Mouse (Mus musculus): ENCODE results near the gene Ccdc188. TPM values are rescaled to one million over a fixed set of nuclear protein-coding genes. Genes with fewer than 3 reads are reported as not detected.

Ccdc188 gene
- polyA plus RNA-seq, 1 experiment from 2014 or later: not detected

DNA sequence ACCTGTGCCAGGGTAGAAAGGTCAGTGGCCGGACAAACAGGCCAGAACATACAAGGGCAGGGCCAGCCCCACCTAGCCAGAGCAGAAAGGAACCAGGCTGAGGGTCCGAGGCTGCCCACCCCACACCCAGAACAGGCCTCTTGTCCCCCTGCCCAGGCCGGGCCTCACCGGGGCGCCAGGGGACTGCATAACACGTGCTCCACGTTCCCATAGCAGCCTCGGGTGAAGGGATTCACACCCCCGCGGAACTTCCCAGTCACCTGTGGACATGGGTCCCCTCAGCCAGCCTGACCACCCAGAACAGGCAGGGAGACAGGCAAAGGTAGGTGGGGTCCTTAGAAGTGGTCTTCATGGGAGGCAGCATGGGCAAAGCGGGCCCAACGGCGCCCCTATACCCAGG is 9.5 kb downstream of the Ccdc188 start:
- 97% methylated on average over 13 of the region's 13 CpGs for WGBS
- Histone ChIP-seq H3K4me3 (ENCODE audit: low read depth, low read length) (no peak overlapping the region), H3K4me2 (ENCODE audit: low read depth, low read length, severe bottlenecking) (no peak overlapping the region), H3K9me3 (ENCODE audit: control insufficient read depth, low read length) (no peaks in the 10 kb centered on the region), H3K36me3 (ENCODE audit: control insufficient read depth, insufficient read depth, low read length) (no peaks in the 10 kb centered on the region; the same call in none of the 2 replicates), H3K27ac (ENCODE audit: low read depth, low read length) (no peak overlapping the region), H3K4me1 (replicated peaks; ENCODE audit: control insufficient read depth, insufficient read depth, low read length) (no peaks in the 10 kb centered on the region), H3K27me3 (ENCODE audit: control insufficient read depth, insufficient read depth, low read length) (no peaks in the 10 kb centered on the region), H3K9ac (ENCODE audit: low read length) (no peak overlapping the region)
- DNase-seq (ENCODE audit: low spot score) (no peak), ATAC-seq (replicated peaks; ENCODE audit: low FRiP score) (no peak)

- Histone ChIP-seq H3K36me3 (ENCODE audit: control insufficient read depth, insufficient read depth, low read length) (no peaks in the 10 kb centered on the region; the same call in 1 of the 2 replicates), H3K4me1 (replicated peaks; ENCODE audit: control insufficient read depth, insufficient read depth, low read length) (no peaks in the 10 kb centered on the region), H3K9me3 (ENCODE audit: control insufficient read depth, low read length) (no peaks in the 10 kb centered on the region), H3K4me3 (ENCODE audit: low read depth, low read length) (no peak overlapping the region), H3K9ac (ENCODE audit: low read length) (no peak overlapping the region), H3K27ac (ENCODE audit: low read depth, low read length) (no peak overlapping the region), H3K4me2 (ENCODE audit: low read depth, low read length, severe bottlenecking) (no peak overlapping the region), H3K27me3 (ENCODE audit: control insufficient read depth, insufficient read depth, low read length) (no peaks in the 10 kb centered on the region)
- no peak for ATAC-seq (replicated peaks; ENCODE audit: low FRiP score)
- DNase-seq (ENCODE audit: low spot score): no peak
- 97% methylated on average over 20 of the region's 20 CpGs for whole genome bisulfite sequencing
Observed at GRCm38 (mm10) chr16:18227897-18228422, 10.3 kb downstream of the Ccdc188 start.

GRCm38 (mm10) chr16:18228856-18229255 is 11.2 kb downstream of the Ccdc188 start:
- H3K9ac ChIP-seq (ENCODE audit: low read length): no peak overlapping the region

DNA sequence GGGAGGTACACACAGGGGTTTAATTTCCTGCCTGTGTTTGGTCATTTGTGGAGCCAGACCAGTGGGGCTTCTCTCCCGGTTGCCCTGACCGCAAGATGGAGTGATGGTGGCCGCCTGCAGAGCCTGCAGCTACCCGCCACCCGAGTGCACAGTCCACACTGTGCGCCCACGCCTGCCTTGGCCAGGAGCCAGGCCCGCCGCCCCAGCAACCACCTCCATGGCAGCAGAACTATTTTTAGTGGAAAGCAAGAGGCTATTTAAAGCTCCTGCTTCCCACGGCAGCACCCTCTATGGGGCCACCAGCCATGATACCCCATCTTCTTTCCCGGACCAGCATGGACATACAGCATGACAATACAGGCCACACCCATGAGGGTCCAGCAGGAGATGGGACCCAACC is 11.9 kb downstream of the Ccdc188 start:
- no peaks in the 10 kb centered on the region for H3K9me3 ChIP-seq (ENCODE audit: control insufficient read depth, low read length)
- no peak overlapping the region for H3K4me2 ChIP-seq (ENCODE audit: low read depth, low read length, severe bottlenecking)
- peaks cover 5% of the 10 kb centered on the region for H3K4me1 ChIP-seq (replicated peaks; ENCODE audit: control insufficient read depth, insufficient read depth, low read length)
- no peaks in the 10 kb centered on the region for H3K27me3 ChIP-seq (ENCODE audit: control insufficient read depth, insufficient read depth, low read length)
- ATAC-seq (replicated peaks; ENCODE audit: low FRiP score) (no peak), DNase-seq (ENCODE audit: low spot score) (no peak)
- H3K9ac ChIP-seq (ENCODE audit: low read length): no peak overlapping the region
- no peak overlapping the region for H3K4me3 ChIP-seq (ENCODE audit: low read depth, low read length)
- no peak overlapping the region for H3K27ac ChIP-seq (ENCODE audit: low read depth, low read length)
- 94% methylated on average over 11 of the region's 11 CpGs for WGBS
- H3K36me3 ChIP-seq (ENCODE audit: control insufficient read depth, insufficient read depth, low read length): no peaks in the 10 kb centered on the region; the same call in 1 of the 2 replicates

More at GRCm38 (mm10) chr16:18228856-18229255, 11.2 kb downstream of the Ccdc188 start:
- ATAC-seq (replicated peaks; ENCODE audit: low FRiP score): no peak
- Histone ChIP-seq H3K4me2 (ENCODE audit: low read depth, low read length, severe bottlenecking) (no peak overlapping the region), H3K36me3 (ENCODE audit: control insufficient read depth, insufficient read depth, low read length) (no peaks in the 10 kb centered on the region; the same call in 1 of the 2 replicates), H3K4me3 (ENCODE audit: low read depth, low read length) (no peak overlapping the region), H3K9me3 (ENCODE audit: control insufficient read depth, low read length) (no peaks in the 10 kb centered on the region), H3K27me3 (ENCODE audit: control insufficient read depth, insufficient read depth, low read length) (no peaks in the 10 kb centered on the region), H3K4me1 (replicated peaks; ENCODE audit: control insufficient read depth, insufficient read depth, low read length) (peaks cover under 1% of the 10 kb centered on the region), H3K27ac (ENCODE audit: low read depth, low read length) (no peak overlapping the region)
- DNase-seq (ENCODE audit: low spot score): no peak
- WGBS: 94% methylated on average over 4 of the region's 4 CpGs

DNA sequence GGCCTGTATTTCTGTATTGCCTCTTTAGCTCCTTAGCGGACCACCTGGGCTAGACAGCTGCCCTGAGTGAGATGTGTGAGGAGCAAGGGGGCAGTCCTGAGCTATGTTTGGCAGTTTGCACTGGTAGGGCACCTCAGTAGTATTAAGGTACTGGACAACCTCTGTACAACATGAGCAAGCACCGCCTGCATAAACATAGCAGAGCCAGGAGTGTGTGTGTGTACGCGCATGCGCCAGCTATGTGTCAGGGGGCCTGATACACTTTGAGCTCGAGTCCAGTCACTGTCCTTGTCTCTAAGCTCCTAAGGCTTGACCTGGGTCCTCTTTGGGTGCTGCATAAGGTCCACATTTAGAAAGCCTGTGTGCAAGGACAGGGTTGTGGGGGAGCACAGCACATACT is 12.9 kb downstream of the Ccdc188 start:
- Histone ChIP-seq H3K4me1 (replicated peaks; ENCODE audit: control insufficient read depth, insufficient read depth, low read length) (peaks cover 5% of the 10 kb centered on the region), H3K9me3 (ENCODE audit: control insufficient read depth, low read length) (no peaks in the 10 kb centered on the region), H3K4me2 (ENCODE audit: low read depth, low read length, severe bottlenecking) (no peak overlapping the region), H3K4me3 (ENCODE audit: low read depth, low read length) (no peak overlapping the region), H3K9ac (ENCODE audit: low read length) (no peak overlapping the region), H3K27ac (ENCODE audit: low read depth, low read length) (no peak overlapping the region), H3K36me3 (ENCODE audit: control insufficient read depth, insufficient read depth, low read length) (no peaks in the 10 kb centered on the region), H3K27me3 (ENCODE audit: control insufficient read depth, insufficient read depth, low read length) (no peaks in the 10 kb centered on the region)
- no peak for ATAC-seq (replicated peaks; ENCODE audit: low FRiP score)
- DNase-seq (ENCODE audit: low spot score): no peak
- WGBS: 94% methylated on average over 6 of the region's 6 CpGs

DNA sequence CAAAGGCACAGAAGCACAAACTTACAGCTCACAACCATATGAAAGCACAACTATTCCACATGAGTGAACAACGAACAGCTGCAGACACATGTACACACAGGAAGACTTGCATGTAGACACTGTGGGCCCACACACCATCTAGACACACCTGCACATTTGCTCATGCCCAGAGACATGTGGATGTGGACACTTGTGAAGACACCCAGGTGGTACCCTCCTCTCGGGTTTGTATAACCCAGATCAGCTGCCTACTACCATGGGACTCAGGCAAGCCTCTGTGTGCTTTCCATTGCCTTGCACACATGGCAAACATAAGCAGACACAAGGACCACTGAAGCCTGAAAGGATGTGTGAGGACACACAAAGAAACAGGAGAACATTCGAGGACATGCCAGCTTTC is 13.4 kb downstream of the Ccdc188 start:
- H3K4me2 ChIP-seq (ENCODE audit: low read depth, low read length, severe bottlenecking): no peak overlapping the region
- no peak overlapping the region for H3K9ac ChIP-seq (ENCODE audit: low read length)
- WGBS: 82% methylated on average over 3 of the region's 3 CpGs
- no peak overlapping the region for H3K27ac ChIP-seq (ENCODE audit: low read depth, low read length)
- ATAC-seq (replicated peaks; ENCODE audit: low FRiP score): no peak
- no peak overlapping the region for H3K4me3 ChIP-seq (ENCODE audit: low read depth, low read length)
- H3K27me3 ChIP-seq (ENCODE audit: control insufficient read depth, insufficient read depth, low read length): no peaks in the 10 kb centered on the region
- H3K36me3 ChIP-seq (ENCODE audit: control insufficient read depth, insufficient read depth, low read length): no peaks in the 10 kb centered on the region
- H3K4me1 ChIP-seq (replicated peaks; ENCODE audit: control insufficient read depth, insufficient read depth, low read length): peaks cover 7% of the 10 kb centered on the region
- no peaks in the 10 kb centered on the region for H3K9me3 ChIP-seq (ENCODE audit: control insufficient read depth, low read length)
- DNase-seq (ENCODE audit: low spot score): no peak

DNA sequence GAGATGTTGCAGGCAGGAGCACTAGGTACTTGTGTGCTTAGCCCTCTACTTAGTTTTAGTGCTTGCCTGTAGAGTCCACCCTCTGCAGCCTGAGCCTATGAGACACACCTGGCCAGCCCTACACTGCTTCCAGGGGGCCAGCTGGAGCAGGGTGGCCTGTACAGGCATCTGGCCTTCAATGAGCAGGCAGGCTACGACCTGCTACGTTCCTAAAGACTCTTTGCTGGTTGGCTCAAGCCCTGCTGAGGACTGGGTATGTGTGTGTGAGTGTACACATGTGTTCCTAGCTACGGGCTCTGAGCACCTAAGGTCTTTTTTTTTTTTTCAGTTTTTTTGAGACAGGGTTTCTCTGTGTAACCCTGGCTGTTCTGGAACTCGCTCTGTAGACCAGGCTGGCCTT is 13.8 kb downstream of the Ccdc188 start:
- H3K27me3 ChIP-seq (ENCODE audit: control insufficient read depth, insufficient read depth, low read length): no peaks in the 10 kb centered on the region
- peaks cover 7% of the 10 kb centered on the region for H3K4me1 ChIP-seq (replicated peaks; ENCODE audit: control insufficient read depth, insufficient read depth, low read length)
- H3K4me3 ChIP-seq (ENCODE audit: low read depth, low read length): no peak overlapping the region
- H3K9me3 ChIP-seq (ENCODE audit: control insufficient read depth, low read length): no peaks in the 10 kb centered on the region
- DNase-seq (ENCODE audit: low spot score) (peak; percentile 45), ATAC-seq (replicated peaks; ENCODE audit: low FRiP score) (no peak)
- no peak overlapping the region for H3K9ac ChIP-seq (ENCODE audit: low read length)
- H3K4me2 ChIP-seq (ENCODE audit: low read depth, low read length, severe bottlenecking): no peak overlapping the region
- no peak overlapping the region for H3K27ac ChIP-seq (ENCODE audit: low read depth, low read length)
- 91% methylated on average over 4 of the region's 4 CpGs for WGBS
- H3K36me3 ChIP-seq (ENCODE audit: control insufficient read depth, insufficient read depth, low read length): no peaks in the 10 kb centered on the region

DNA sequence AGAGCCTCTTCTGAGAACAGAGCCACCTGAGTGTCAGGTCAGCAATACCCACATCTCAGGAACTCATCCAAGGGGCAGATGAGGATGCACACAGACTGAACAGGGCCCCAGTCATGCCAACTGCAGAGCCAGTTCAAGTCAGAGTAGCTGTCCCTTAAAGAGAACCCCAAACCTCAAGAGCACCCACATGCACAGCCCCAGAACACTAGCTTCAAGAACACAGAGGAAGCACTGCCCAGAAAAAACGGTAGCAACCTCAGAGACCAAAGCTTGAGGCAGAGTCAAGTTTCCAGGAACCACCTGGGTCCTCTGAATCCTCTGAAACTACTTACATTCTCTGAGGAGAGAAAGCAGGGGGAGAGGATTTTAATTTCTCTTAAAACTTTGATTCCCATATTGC is 15.8 kb downstream of the Ccdc188 start:
- DNase-seq (ENCODE audit: low spot score): no peak
- no peak overlapping the region; the same call in 1 of the 2 replicates for H3K4me2 ChIP-seq (ENCODE audit: low read depth, low read length, severe bottlenecking)
- H3K9me3 ChIP-seq (ENCODE audit: control insufficient read depth, low read length): no peaks in the 10 kb centered on the region
- H3K27me3 ChIP-seq (ENCODE audit: control insufficient read depth, insufficient read depth, low read length): no peaks in the 10 kb centered on the region
- no peak for ATAC-seq (replicated peaks; ENCODE audit: low FRiP score)
- peaks cover 7% of the 10 kb centered on the region for H3K4me1 ChIP-seq (replicated peaks; ENCODE audit: control insufficient read depth, insufficient read depth, low read length)
- H3K36me3 ChIP-seq (ENCODE audit: control insufficient read depth, insufficient read depth, low read length): no peaks in the 10 kb centered on the region; the same call in 1 of the 2 replicates
- peak overlapping the region; percentile 91; the same call in 1 of the 2 replicates for H3K9ac ChIP-seq (ENCODE audit: low read length)
- no peak overlapping the region for H3K4me3 ChIP-seq (ENCODE audit: low read depth, low read length)
- no peak overlapping the region for H3K27ac ChIP-seq (ENCODE audit: low read depth, low read length)
- 64% methylated on average over 1 of the region's 1 CpGs for WGBS
